Mouse (Mus musculus): ENCODE results near the gene Mfsd13b.

DNA sequence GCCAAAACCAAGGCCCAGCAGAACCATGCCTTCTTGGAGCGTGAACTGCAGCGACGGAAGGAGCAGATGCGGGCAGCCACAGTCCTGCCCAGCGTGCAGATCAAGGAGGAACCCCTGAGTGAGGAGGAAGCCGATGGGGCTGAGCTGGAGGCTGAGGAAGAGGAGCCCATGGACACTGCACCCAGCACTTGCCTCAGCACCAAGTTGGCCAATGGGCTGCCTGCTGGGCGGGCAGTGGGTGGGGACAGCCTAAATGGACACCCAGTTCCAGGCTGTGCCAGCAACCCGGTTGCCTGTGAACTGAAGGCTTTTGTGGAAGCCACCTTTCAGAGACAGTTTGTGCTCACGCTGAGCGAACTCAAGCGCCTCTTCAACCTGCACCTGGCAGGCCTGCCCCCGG is 42.0 kb upstream of the Mfsd13b start:
- TF ChIP-seq EP300 (IDR thresholded peaks at IDR 0.05; ENCODE audit: low read depth) (no peak), CTCF (IDR thresholded peaks at IDR 0.05; ENCODE audit: low read depth) (no peak)

Measured in heart, postnatal 0 days (tissue).